Mouse (Mus musculus): Measurements from ENCODE around the gene Nup93. TPM values are rescaled to one million over a fixed set of nuclear protein-coding genes. Genes with fewer than 3 reads are reported as not detected.

Nup93 gene
- total and polyA plus RNA-seq, 2 experiments, result 2.3 to 4.6 TPM

- H3K9ac ChIP-seq (ENCODE audit: low read depth, low read length), result peak within 1 kb of the TSS; percentile 75
- under 1% methylated on average over 50 of the region's 50 CpGs for WGBS
- peak; percentile 85 for DNase-seq (ENCODE audit: extremely low read depth, low read depth, low spot score)
- peak within 1 kb of the TSS; percentile 51 for H3K4me3 ChIP-seq (ENCODE audit: insufficient read depth, low read depth, low read length)
- H3K27me3 ChIP-seq (ENCODE audit: control insufficient read depth, insufficient read depth, low read length), result no peaks in the 10 kb centered on the region
- peak within 1 kb of the TSS; percentile 70 for H3K27ac ChIP-seq (replicated peaks; ENCODE audit: insufficient read depth, low read depth, low read length)
- peaks cover 11% of the 10 kb centered on the region for H3K4me1 ChIP-seq (ENCODE audit: control insufficient read depth, insufficient read depth, low read length)
- no peaks in the 10 kb centered on the region for H3K79me2 ChIP-seq (ENCODE audit: control insufficient read depth, insufficient read depth, low read length)
- H3K36me3 ChIP-seq (ENCODE audit: control insufficient read depth, insufficient read depth, low read length), result no peaks in the 10 kb centered on the region
- TF ChIP-seq CTCF (IDR thresholded peaks at IDR 0.05; ENCODE audit: low read depth, low read length), result no peak
- peak; percentile 77 for TF ChIP-seq POLR2A (IDR thresholded peaks at IDR 0.05; ENCODE audit: extremely low read depth, insufficient read depth, low read length)
Measured at GRCm38 (mm10) chr8:94178857-94179712, 35.3 kb upstream of the Nup93 start, which contains the start of gene Mt1. Gene Mt1, plus strand, starts transcription at chr8:94179082.

- DNase-seq (ENCODE audit: extremely low read depth, low read depth, low spot score), result peak; percentile 9
Measured at GRCm38 (mm10) chr8:94179713-94180560, 34.4 kb upstream of the Nup93 start.

GRCm38 (mm10) chr8:94180561-94180908, 33.8 kb upstream of the Nup93 start:
- Histone ChIP-seq H3K9ac (ENCODE audit: low read depth, low read length) (no peak overlapping the region), H3K36me3 (ENCODE audit: control insufficient read depth, insufficient read depth, low read length) (no peaks in the 10 kb centered on the region), H3K27me3 (ENCODE audit: control insufficient read depth, insufficient read depth, low read length) (no peaks in the 10 kb centered on the region), H3K79me2 (ENCODE audit: control insufficient read depth, insufficient read depth, low read length) (no peaks in the 10 kb centered on the region), H3K4me3 (ENCODE audit: insufficient read depth, low read depth, low read length) (peak overlapping the region; percentile 51; the same call in 1 of the 2 replicates), H3K27ac (replicated peaks; ENCODE audit: insufficient read depth, low read depth, low read length) (no peak overlapping the region), H3K4me1 (ENCODE audit: control insufficient read depth, insufficient read depth, low read length) (peaks cover 11% of the 10 kb centered on the region)
- no peak for TF ChIP-seq CTCF (IDR thresholded peaks at IDR 0.05; ENCODE audit: low read depth, low read length)
- no peak for TF ChIP-seq POLR2A (IDR thresholded peaks at IDR 0.05; ENCODE audit: extremely low read depth, insufficient read depth, low read length)
- no peak for DNase-seq (ENCODE audit: extremely low read depth, low read depth, low spot score)
- WGBS, result 88% methylated on average over 1 of the region's 1 CpGs

More at GRCm38 (mm10) chr8:94179713-94180560, 34.4 kb upstream of the Nup93 start:
- Histone ChIP-seq H3K9ac (ENCODE audit: low read depth, low read length) (peak overlapping the region; percentile 75), H3K4me3 (ENCODE audit: insufficient read depth, low read depth, low read length) (peak overlapping the region; percentile 51), H3K27me3 (ENCODE audit: control insufficient read depth, insufficient read depth, low read length) (no peaks in the 10 kb centered on the region), H3K36me3 (ENCODE audit: control insufficient read depth, insufficient read depth, low read length) (no peaks in the 10 kb centered on the region), H3K79me2 (ENCODE audit: control insufficient read depth, insufficient read depth, low read length) (no peaks in the 10 kb centered on the region), H3K27ac (replicated peaks; ENCODE audit: insufficient read depth, low read depth, low read length) (peak overlapping the region; percentile 70), H3K4me1 (ENCODE audit: control insufficient read depth, insufficient read depth, low read length) (peaks cover 11% of the 10 kb centered on the region)
- WGBS, result 4% methylated on average over 25 of the region's 25 CpGs
- no peak for TF ChIP-seq POLR2A (IDR thresholded peaks at IDR 0.05; ENCODE audit: extremely low read depth, insufficient read depth, low read length)
- TF ChIP-seq CTCF (IDR thresholded peaks at IDR 0.05; ENCODE audit: low read depth, low read length), result no peak

GRCm38 (mm10) chr8:94182055-94182929, 32.1 kb upstream of the Nup93 start:
- peak overlapping the region; percentile 65; the same call in 1 of the 2 replicates for H3K9ac ChIP-seq (ENCODE audit: low read depth, low read length)
- TF ChIP-seq CTCF (IDR thresholded peaks at IDR 0.05; ENCODE audit: low read depth, low read length) (no peak), POLR2A (IDR thresholded peaks at IDR 0.05; ENCODE audit: extremely low read depth, insufficient read depth, low read length) (no peak)
- no peak for DNase-seq (ENCODE audit: extremely low read depth, low read depth, low spot score)
- 29% methylated on average over 13 of the region's 13 CpGs for WGBS
- H3K4me1 ChIP-seq (ENCODE audit: control insufficient read depth, insufficient read depth, low read length), result peaks cover 17% of the 10 kb centered on the region
- H3K36me3 ChIP-seq (ENCODE audit: control insufficient read depth, insufficient read depth, low read length), result no peaks in the 10 kb centered on the region
- peak overlapping the region; percentile 53; the same call in 1 of the 2 replicates for H3K27ac ChIP-seq (replicated peaks; ENCODE audit: insufficient read depth, low read depth, low read length)
- no peaks in the 10 kb centered on the region for H3K27me3 ChIP-seq (ENCODE audit: control insufficient read depth, insufficient read depth, low read length)
- no peak overlapping the region for H3K4me3 ChIP-seq (ENCODE audit: insufficient read depth, low read depth, low read length)
- H3K79me2 ChIP-seq (ENCODE audit: control insufficient read depth, insufficient read depth, low read length), result no peaks in the 10 kb centered on the region

- H3K4me3 ChIP-seq (ENCODE audit: insufficient read depth, low read depth, low read length), result peak overlapping the region; percentile 43
- peaks cover 17% of the 10 kb centered on the region for H3K4me1 ChIP-seq (ENCODE audit: control insufficient read depth, insufficient read depth, low read length)
- peak overlapping the region; percentile 53 for H3K27ac ChIP-seq (replicated peaks; ENCODE audit: insufficient read depth, low read depth, low read length)
- DNase-seq (ENCODE audit: extremely low read depth, low read depth, low spot score), result no peak
- peak overlapping the region; percentile 65 for H3K9ac ChIP-seq (ENCODE audit: low read depth, low read length)
- no peaks in the 10 kb centered on the region for H3K36me3 ChIP-seq (ENCODE audit: control insufficient read depth, insufficient read depth, low read length)
- no peaks in the 10 kb centered on the region for H3K79me2 ChIP-seq (ENCODE audit: control insufficient read depth, insufficient read depth, low read length)
- H3K27me3 ChIP-seq (ENCODE audit: control insufficient read depth, insufficient read depth, low read length), result no peaks in the 10 kb centered on the region
- TF ChIP-seq CTCF (IDR thresholded peaks at IDR 0.05; ENCODE audit: low read depth, low read length) (peak; percentile 81), POLR2A (IDR thresholded peaks at IDR 0.05; ENCODE audit: extremely low read depth, insufficient read depth, low read length) (0 out of 2 replicates have a peak, but pooled peaks have one; percentile 25)
- under 1% methylated on average over 16 of the region's 16 CpGs for WGBS
Measured at GRCm38 (mm10) chr8:94183117-94183516, 31.2 kb upstream of the Nup93 start.
